Mouse (Mus musculus) E14TG2a.4 (cell line): ENCODE results near the gene Gmds.

Source experiments
- CTCF ChIP-seq: conservative IDR thresholded peaks from 2 replicates; pipeline ENCODE4 v1.5.1; 2014; ENCODE audit warnings: low read length
- NANOG ChIP-seq: IDR thresholded peaks from 2 replicates; pipeline ENCODE4 v1.6.1; 2014; ENCODE audit warnings: borderline replicate concordance, low read length, mixed read lengths
- POU5F1 ChIP-seq: IDR thresholded peaks from 2 replicates; pipeline ENCODE4 v1.6.1; 2014; ENCODE audit warnings: low read length, borderline replicate concordance

- TF ChIP-seq POU5F1 (no peak), CTCF (no peak), NANOG (no peak)
These were observed 418.8 kb downstream of the Gmds start for GRCm38 (mm10) chr13:31919716-31920115.
